Mouse (Mus musculus) T-helper 1 cell (primary cell): ENCODE data around the gene Scaf11.

Experiments
- in situ Hi-C: fragments of 300-600 bp; cut with MboI, MseI; formaldehyde crosslinking; loops from one replicate; pipeline ENCODE4 v1.15.1; 2025; ENCODE audit warnings: high pct_unique_total_duplicates

The Scaf11 gene

GRCm38 (mm10) chr15:96460730-96461540 lies at the start of gene Scaf11:
TSS of gene Scaf11 (minus strand) at chr15:96460843.
- in situ Hi-C loops = no loop called here

- in situ Hi-C loops = no loop called here
Measured at GRCm38 (mm10) chr15:96507097-96507840, 46.6 kb upstream of the Scaf11 start.

- in situ Hi-C loops = loop anchor here (25.0 kb wide), 1 partner anchor 1015 kb away; no protein-coding TSS in a partner anchor
Measured at GRCm38 (mm10) chr15:96497646-96498045, 37.0 kb upstream of the Scaf11 start.

- in situ Hi-C loops = loop anchor here (25.0 kb wide), 1 partner anchor 1018 kb away; no protein-coding TSS in a partner anchor
Measured at GRCm38 (mm10) chr15:96494279-96494678, 33.6 kb upstream of the Scaf11 start.

- in situ Hi-C loops = loop anchor here (25.0 kb wide), 1 partner anchor 1019 kb away; no protein-coding TSS in a partner anchor
Measured at GRCm38 (mm10) chr15:96493573-96493972, 32.9 kb upstream of the Scaf11 start.

- in situ Hi-C loops = loop anchor here (25.0 kb wide), 1 partner anchor 1019 kb away; no protein-coding TSS in a partner anchor
Measured at GRCm38 (mm10) chr15:96492919-96493318, 32.3 kb upstream of the Scaf11 start.

GRCm38 (mm10) chr15:96491861-96492641 lies 31.4 kb upstream of the Scaf11 start:
- in situ Hi-C loops = loop anchor here (25.0 kb wide), 1 partner anchor 1020 kb away; no protein-coding TSS in a partner anchor

GRCm38 (mm10) chr15:96491421-96491820 lies 30.8 kb upstream of the Scaf11 start:
- in situ Hi-C loops = loop anchor here (25.0 kb wide), 1 partner anchor 1021 kb away; no protein-coding TSS in a partner anchor

- in situ Hi-C loops = loop anchor here (25.0 kb wide), 1 partner anchor 1022 kb away; no protein-coding TSS in a partner anchor
Measured at GRCm38 (mm10) chr15:96490123-96490522, 29.5 kb upstream of the Scaf11 start.

GRCm38 (mm10) chr15:96488941-96489786 lies 28.5 kb upstream of the Scaf11 start:
- in situ Hi-C loops = loop anchor here (25.0 kb wide), 1 partner anchor 1023 kb away; no protein-coding TSS in a partner anchor

- in situ Hi-C loops = loop anchor here (25.0 kb wide), 1 partner anchor 1025 kb away; no protein-coding TSS in a partner anchor
Measured at GRCm38 (mm10) chr15:96487066-96487698, 26.5 kb upstream of the Scaf11 start.

GRCm38 (mm10) chr15:96480822-96481221 lies 20.2 kb upstream of the Scaf11 start:
- in situ Hi-C loops = loop anchor here (5.0 to 25.0 kb wide), 2 partner anchors 51 to 1031 kb away; no protein-coding TSS in a partner anchor

GRCm38 (mm10) chr15:96478006-96478405 lies 17.4 kb upstream of the Scaf11 start:
- in situ Hi-C loops = loop anchor here (25.0 kb wide), 1 partner anchor 1034 kb away; no protein-coding TSS in a partner anchor

- in situ Hi-C loops = loop anchor here (25.0 kb wide), 1 partner anchor 1036 kb away; no protein-coding TSS in a partner anchor
Measured at GRCm38 (mm10) chr15:96476359-96476758, 15.7 kb upstream of the Scaf11 start.

- in situ Hi-C loops = loop anchor here (25.0 kb wide), 1 partner anchor 1037 kb away; no protein-coding TSS in a partner anchor
Measured at GRCm38 (mm10) chr15:96475571-96475972, 14.9 kb upstream of the Scaf11 start.

- in situ Hi-C loops = no loop called here
Measured at GRCm38 (mm10) chr15:96474325-96474955, 13.8 kb upstream of the Scaf11 start.

GRCm38 (mm10) chr15:96473920-96474319 lies 13.3 kb upstream of the Scaf11 start:
- in situ Hi-C loops = no loop called here

- in situ Hi-C loops = no loop called here
Measured at GRCm38 (mm10) chr15:96468316-96468715, 7.7 kb upstream of the Scaf11 start.

GRCm38 (mm10) chr15:96467844-96468243 lies 7.2 kb upstream of the Scaf11 start:
- in situ Hi-C loops = no loop called here
